Mouse (Mus musculus): ENCODE measurements at regions not wholly inside any gene's neighbourhood (a gene's known extent, or its start where the extent isn't known, plus 50 kb on each side); places are given as distances from the start of the nearest gene placed in this dataset.

- DNase-seq (ENCODE audit: low spot score in 2 of 2) = peak; percentile 44 to 48
These were observed 266.6 kb upstream of the Klf3 start for GRCm38 (mm10) chr5:64536393-64537112.

- no peak for DNase-seq (ENCODE audit: low spot score in 2 of 2)
These were observed 265.9 kb upstream of the Klf3 start for GRCm38 (mm10) chr5:64537113-64537780.

GRCm38 (mm10) chr5:64541765-64542164, 261.4 kb upstream of the Klf3 start:
- no peak for DNase-seq (ENCODE audit: low spot score in 2 of 2)

- no peak for DNase-seq (ENCODE audit: low spot score in 2 of 2)
These were observed 247.3 kb upstream of the Klf3 start for GRCm38 (mm10) chr5:64555931-64556330.

GRCm38 (mm10) chr5:64566451-64567390, 236.5 kb upstream of the Klf3 start:
- peak; percentile 60 to 79 for DNase-seq (ENCODE audit: low spot score in 2 of 2)

GRCm38 (mm10) chr5:64567813-64568212, 235.4 kb upstream of the Klf3 start:
- DNase-seq (ENCODE audit: low spot score in 2 of 2) = no peak

- DNase-seq (ENCODE audit: low spot score in 2 of 2) = no peak
These were observed 234.9 kb upstream of the Klf3 start for GRCm38 (mm10) chr5:64568294-64568693.

- DNase-seq (ENCODE audit: low spot score in 2 of 2) = no peak
These were observed 228.8 kb upstream of the Klf3 start for GRCm38 (mm10) chr5:64574386-64574785.

- DNase-seq (ENCODE audit: low spot score in 2 of 2) = peak; percentile 62 to 68
These were observed 227.3 kb upstream of the Klf3 start for GRCm38 (mm10) chr5:64575896-64576295.

GRCm38 (mm10) chr5:64576426-64577262, 226.5 kb upstream of the Klf3 start:
- no peak for DNase-seq (ENCODE audit: low spot score in 2 of 2)

GRCm38 (mm10) chr5:64577424-64577823, 225.8 kb upstream of the Klf3 start:
- DNase-seq (ENCODE audit: low spot score in 2 of 2) = no peak

GRCm38 (mm10) chr5:64578536-64578935, 224.7 kb upstream of the Klf3 start:
- DNase-seq (ENCODE audit: low spot score in 2 of 2) = no peak

- DNase-seq (ENCODE audit: low spot score in 2 of 2) = no peak
These were observed 224.1 kb upstream of the Klf3 start for GRCm38 (mm10) chr5:64579086-64579485.

- peak; percentile 69 to 76 for DNase-seq (ENCODE audit: low spot score in 2 of 2)
These were observed 223.5 kb upstream of the Klf3 start for GRCm38 (mm10) chr5:64579494-64580339.

GRCm38 (mm10) chr5:64580340-64580723, 222.9 kb upstream of the Klf3 start:
- no peak for DNase-seq (ENCODE audit: low spot score in 2 of 2)

- DNase-seq (ENCODE audit: low spot score in 2 of 2) = peak in 1 of 2 experiments; percentile 69
These were observed 222.3 kb upstream of the Klf3 start for GRCm38 (mm10) chr5:64580786-64581445.

GRCm38 (mm10) chr5:64581461-64581860, 221.7 kb upstream of the Klf3 start:
- DNase-seq (ENCODE audit: low spot score in 2 of 2) = peak; percentile 82 to 87

GRCm38 (mm10) chr5:64582031-64582430, 221.2 kb upstream of the Klf3 start:
- no peak for DNase-seq (ENCODE audit: low spot score in 2 of 2)

- DNase-seq (ENCODE audit: low spot score in 2 of 2) = no peak
These were observed 218.9 kb upstream of the Klf3 start for GRCm38 (mm10) chr5:64584308-64584707.

Data from heart, adult 9 months (tissue).